Mouse (Mus musculus) heart, adult 2 months (tissue): ENCODE data around the gene 0610010K14Rik. TPM values are rescaled to one million over a fixed set of nuclear protein-coding genes. Genes with fewer than 3 reads are reported as not detected.
A peak's percentile ranks its signal among the peaks of the same experiment; 100 is the strongest.

ENCODE experiments used
- DNase-seq, 2 experiments: peaks; one replicate each; pipeline ENCODE4 v3.0.0; 2021
- H3K27ac ChIP-seq: fragments of 200-600 bp; 2 replicates; pipeline ENCODE4 v1.8.1; 2022
- H3K27me3 ChIP-seq: fragments of 200-500 bp; 2 replicates; pipeline ENCODE4 v1.6.1; 2012; ENCODE audit warnings: mild to moderate bottlenecking, low read length, inconsistent platforms, mixed read lengths; ENCODE audit not compliant: control insufficient read depth, insufficient read depth
- H3K36me3 ChIP-seq: fragments of 200-500 bp; 2 replicates; pipeline ENCODE4 v1.6.1; 2012; ENCODE audit warnings: low read length, inconsistent platforms; ENCODE audit not compliant: control insufficient read depth, insufficient read depth
- H3K4me1 ChIP-seq: fragments of 200-500 bp; 2 replicates; pipeline ENCODE4 v1.6.1; 2011; ENCODE audit warnings: low read length; ENCODE audit not compliant: control insufficient read depth, insufficient read depth
- H3K4me3 ChIP-seq: fragments of 200-600 bp; 2 replicates; pipeline ENCODE4 v1.8.1; 2022
- H3K79me2 ChIP-seq: fragments of 200-500 bp; replicated peaks from 2 replicates; pipeline ENCODE4 v1.6.1; 2012; ENCODE audit warnings: mild to moderate bottlenecking, inconsistent platforms, low read length, moderate library complexity, mixed read lengths; ENCODE audit not compliant: control insufficient read depth, insufficient read depth
- H3K9ac ChIP-seq: fragments of 200-500 bp; 2 replicates; pipeline ENCODE4 v1.6.1; 2012; ENCODE audit warnings: low read depth, mild to moderate bottlenecking, control low read depth, inconsistent platforms, low read length, mixed read lengths
- CTCF ChIP-seq: fragments of 200-600 bp; IDR thresholded peaks from 2 replicates; pipeline ENCODE4 v1.8.1; 2022; ENCODE audit warnings: antibody characterized with exemption, mild to moderate bottlenecking, moderate library complexity
- EP300 ChIP-seq: fragments of 200-500 bp; IDR thresholded peaks from 2 replicates; pipeline ENCODE4 v1.6.1; 2011; ENCODE audit warnings: low read depth, low read length, control low read depth; ENCODE audit not compliant: insufficient read depth
- POLR2A ChIP-seq: fragments of 200-500 bp; IDR thresholded peaks from 2 replicates; pipeline ENCODE4 v1.6.1; 2011; ENCODE audit warnings: mild to moderate bottlenecking, low read depth, low read length, control low read depth; ENCODE audit not compliant: insufficient read depth
- WGBS: fragments of 180-500 bp; shearing (Covaris S2); methylation state at CpG from one replicate; pipeline ENCODE4 v1.1.7; 2018; 5-methylcytosine and 5-hydroxymethylcytosine counted together
- intact Hi-C: fragments of 180-260 bp; cut with DNase I; formaldehyde crosslinking; loops from one replicate; pipeline ENCODE4 v1.15.1; 2025
- polyA plus RNA-seq: library from polyadenylated mRNA; depleted of rRNA; stranded (reverse); fragments of >200 nt; gene quantifications from 2 replicates; pipeline ENCODE4 v1.2.3, GENCODE M21; 2012
- total RNA-seq, 2 experiments: library from RNA; stranded (reverse); gene quantifications; 2 replicates each; pipeline ENCODE4 v1.2.3; 2021

Gene 0610010K14Rik
- total and polyA plus RNA-seq, 3 experiments: 30.7 to 38.9 (median 34.5) TPM

DNA sequence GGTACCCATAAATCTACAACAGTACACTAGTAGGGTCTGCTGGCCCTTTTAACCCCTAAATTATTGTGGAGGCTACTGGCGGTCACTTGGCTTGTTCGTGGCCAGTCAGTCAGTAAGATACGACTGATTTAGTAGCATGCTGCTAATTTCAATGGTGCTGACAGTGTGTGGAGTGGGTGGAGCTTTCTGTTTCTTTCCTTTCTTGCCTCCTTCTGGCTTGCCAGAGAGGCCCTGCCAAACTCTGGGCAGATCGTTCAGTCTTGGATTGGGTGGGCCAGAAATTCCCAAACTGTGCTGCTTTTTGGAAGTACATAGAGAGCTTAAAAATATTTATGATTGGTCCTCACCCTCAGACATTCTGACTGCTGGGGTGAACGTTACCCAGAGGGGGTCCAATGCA lies 10.6 kb downstream of the 0610010K14Rik start:
- Histone ChIP-seq H3K79me2 (no peaks in the 10 kb centered on the region), H3K27me3 (no peaks in the 10 kb centered on the region), H3K36me3 (peaks cover 3% of the 10 kb centered on the region), H3K4me1 (peaks cover 7% of the 10 kb centered on the region), H3K27ac (peak overlapping the region; percentile 94), H3K9ac (peak overlapping the region; percentile 60), H3K4me3 (peak overlapping the region; percentile 57)
- no peak for TF ChIP-seq CTCF
- no peak for TF ChIP-seq POLR2A
- no peak for TF ChIP-seq EP300
- no peak for DNase-seq
- WGBS: 23% methylated on average over 5 of the region's 5 CpGs
- intact Hi-C loops: no loop called here

DNA sequence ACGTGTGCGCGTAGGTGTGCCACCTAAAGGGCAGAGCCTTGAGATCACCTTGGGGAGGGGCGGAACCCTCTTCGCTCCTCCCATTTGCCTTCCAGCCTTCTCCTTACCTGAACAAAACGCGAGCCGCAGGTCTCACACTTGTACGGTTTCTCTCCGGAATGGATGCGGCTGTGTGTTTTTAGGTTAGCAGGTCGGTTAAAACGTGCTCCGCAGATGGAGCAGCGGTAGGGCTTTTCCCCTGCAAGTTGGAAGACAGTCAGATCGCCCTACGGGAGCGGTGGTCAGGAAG lies 11.2 kb downstream of the 0610010K14Rik start:
- Histone ChIP-seq H3K9ac (peak overlapping the region; percentile 60), H3K4me3 (peak overlapping the region; percentile 57), H3K27me3 (no peaks in the 10 kb centered on the region), H3K4me1 (peaks cover 7% of the 10 kb centered on the region), H3K36me3 (peaks cover 3% of the 10 kb centered on the region), H3K27ac (peak overlapping the region; percentile 94), H3K79me2 (no peaks in the 10 kb centered on the region)
- WGBS: 24% methylated on average over 18 of the region's 18 CpGs
- DNase-seq: no peak
- TF ChIP-seq POLR2A: no peak
- no peak for TF ChIP-seq CTCF
- no peak for TF ChIP-seq EP300
- intact Hi-C loops: no loop called here

DNA sequence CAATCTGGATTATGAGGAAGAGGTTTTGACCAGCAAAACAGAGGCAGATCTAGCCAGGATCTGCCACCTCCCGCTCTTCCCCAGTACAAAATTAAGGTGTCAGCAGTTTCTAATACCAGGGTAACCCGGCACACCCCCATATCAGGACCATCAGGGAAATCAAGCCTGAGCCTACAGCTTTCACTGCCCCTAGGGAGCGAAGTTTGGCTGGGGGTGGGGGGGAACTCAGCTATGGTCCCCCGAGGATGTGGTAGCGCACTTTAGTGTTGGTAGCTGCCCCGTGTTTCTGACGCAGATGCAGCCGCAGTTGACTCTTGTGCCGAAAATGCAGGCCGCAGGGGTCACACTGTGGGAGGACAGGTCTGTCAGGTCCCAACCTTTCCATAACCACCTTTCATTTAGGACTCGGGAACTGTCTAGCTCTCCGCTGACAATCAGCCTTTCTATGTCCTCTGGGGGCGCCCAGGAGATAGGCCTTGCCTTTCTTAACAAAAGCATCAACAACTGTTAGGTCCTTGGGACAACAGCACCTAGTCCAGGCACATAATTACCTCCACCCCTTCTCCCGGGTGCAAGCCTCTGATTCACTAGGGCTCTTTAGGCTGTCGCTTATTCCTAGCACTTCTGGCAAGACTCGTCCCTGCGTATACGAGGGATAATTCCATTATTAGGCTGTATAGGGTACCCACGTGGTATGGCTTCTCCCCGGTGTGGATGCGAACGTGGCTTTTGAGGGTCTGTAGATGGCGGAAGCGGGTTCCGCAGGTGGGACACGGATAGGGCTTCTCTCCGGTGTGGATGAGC lies 11.7 kb downstream of the 0610010K14Rik start:
- intact Hi-C loops: no loop called here
- Histone ChIP-seq H3K36me3 (peaks cover 3% of the 10 kb centered on the region), H3K4me1 (peaks cover 7% of the 10 kb centered on the region), H3K27ac (peak overlapping the region; percentile 94), H3K9ac (peak overlapping the region; percentile 60), H3K27me3 (no peaks in the 10 kb centered on the region), H3K79me2 (no peaks in the 10 kb centered on the region), H3K4me3 (peak overlapping the region; percentile 57)
- TF ChIP-seq POLR2A (no peak), CTCF (peak; percentile 33)
- no peak for DNase-seq
- 32% methylated on average over 27 of the region's 27 CpGs for WGBS

DNA sequence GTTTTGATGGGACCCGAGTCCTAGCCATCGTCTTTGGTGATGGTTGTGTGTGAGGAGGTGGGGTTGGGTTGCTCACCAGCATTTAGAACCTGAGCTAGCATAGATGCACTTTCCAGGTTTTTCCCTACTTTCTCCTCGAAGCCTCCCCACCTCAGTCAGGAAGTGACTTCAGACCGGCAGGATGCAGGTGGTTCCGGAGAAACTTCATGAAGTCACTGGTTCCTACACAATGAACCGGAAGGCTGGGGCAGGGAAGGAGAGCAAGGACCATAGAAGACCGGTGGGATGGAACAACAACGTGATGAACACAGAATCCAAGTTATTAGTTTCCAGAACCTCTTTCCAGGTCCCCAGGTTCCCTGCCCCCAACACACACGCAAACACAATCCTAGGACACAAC lies 14.0 kb downstream of the 0610010K14Rik start:
- WGBS: 47% methylated on average over 9 of the region's 9 CpGs
- Histone ChIP-seq H3K27me3 (no peaks in the 10 kb centered on the region), H3K36me3 (peaks cover 3% of the 10 kb centered on the region), H3K27ac (peak overlapping the region; percentile 94), H3K9ac (peak overlapping the region; percentile 7; the same call in 1 of the 2 replicates), H3K4me1 (peaks cover 9% of the 10 kb centered on the region), H3K4me3 (peak overlapping the region; percentile 25), H3K79me2 (no peaks in the 10 kb centered on the region)
- TF ChIP-seq CTCF: no peak
- peak; percentile 100 for TF ChIP-seq EP300
- peak; percentile 68; the same call in 1 of the 2 replicates for TF ChIP-seq POLR2A
- peak; percentile 70 to 80 for DNase-seq
- intact Hi-C loops: no loop called here

DNA sequence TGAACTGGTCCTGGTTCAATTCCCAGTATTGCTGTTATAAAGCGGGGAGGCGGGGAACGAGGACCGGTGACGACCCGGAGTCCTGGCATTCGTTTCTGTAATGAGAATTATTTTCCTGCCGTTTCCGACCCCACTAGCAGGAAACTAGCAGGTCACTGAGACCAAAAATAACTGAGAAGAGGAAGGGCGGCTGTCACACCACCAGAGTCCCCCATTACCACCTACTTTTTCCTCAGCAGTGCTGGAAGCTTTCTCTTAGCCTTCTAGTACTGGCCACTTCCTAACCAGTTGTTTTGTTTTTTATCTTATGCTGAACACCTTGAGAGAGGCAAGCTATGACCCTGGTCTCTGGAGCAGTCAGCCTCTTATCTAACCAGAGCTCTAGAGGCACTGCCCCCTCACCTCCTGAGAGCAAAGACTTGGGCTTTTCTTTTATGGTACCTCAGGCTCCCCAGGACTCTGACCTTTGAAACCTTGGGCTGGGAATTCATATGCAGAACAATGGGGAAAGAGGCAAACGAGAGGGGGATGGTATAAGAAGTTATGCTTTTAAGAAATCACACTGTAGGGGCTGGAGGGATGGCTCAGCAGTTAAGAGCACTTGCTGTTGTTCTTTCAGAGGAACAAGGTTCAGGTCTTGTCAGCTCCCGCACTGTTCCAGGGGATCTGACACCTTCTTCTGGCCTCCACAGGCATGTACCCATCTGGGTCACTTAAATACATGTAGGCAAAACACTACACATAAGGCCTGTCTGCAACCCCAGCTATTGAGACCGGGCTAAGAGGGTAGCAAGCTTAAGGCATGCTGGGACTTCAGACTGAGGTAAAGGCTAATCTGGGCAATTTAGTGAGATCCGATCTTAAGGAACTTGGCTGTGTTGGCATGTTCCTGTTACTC lies 15.9 kb downstream of the 0610010K14Rik start:
- Histone ChIP-seq H3K27me3 (no peaks in the 10 kb centered on the region), H3K36me3 (peaks cover 3% of the 10 kb centered on the region), H3K27ac (peak overlapping the region; percentile 86), H3K79me2 (no peaks in the 10 kb centered on the region), H3K4me1 (peaks cover 9% of the 10 kb centered on the region), H3K9ac (peak overlapping the region; percentile 76), H3K4me3 (peak overlapping the region; percentile 70)
- WGBS: 14% methylated on average over 14 of the region's 14 CpGs
- peak; percentile 58 to 65 for DNase-seq
- TF ChIP-seq EP300 (peak; percentile 85; the same call in 1 of the 2 replicates), CTCF (0 out of 2 replicates have a peak, but pooled peaks have one; percentile 20), POLR2A (peak; percentile 59; the same call in 1 of the 2 replicates)
- intact Hi-C loops: loop anchor here (1.0 kb wide), 1 partner anchor 8 kb away; no protein-coding TSS in a partner anchor
